Mouse (Mus musculus) gastrocnemius, adult 18-20 months (tissue): ENCODE measurements around the gene Rbm25. TPM values are rescaled to one million over a fixed set of nuclear protein-coding genes. Genes with fewer than 3 reads are reported as not detected.

Experiments
- DNase-seq: peaks from one replicate; pipeline ENCODE4 v3.0.0; 2021; ENCODE audit warnings: low spot score
- total RNA-seq, 2 experiments: library from RNA; stranded (reverse); gene quantifications; 2 replicates each; pipeline ENCODE4 v1.2.3; 2021

Rbm25 gene
- total RNA-seq, 2 experiments from 2014 or later = 35.9 to 40.6 TPM

DNA sequence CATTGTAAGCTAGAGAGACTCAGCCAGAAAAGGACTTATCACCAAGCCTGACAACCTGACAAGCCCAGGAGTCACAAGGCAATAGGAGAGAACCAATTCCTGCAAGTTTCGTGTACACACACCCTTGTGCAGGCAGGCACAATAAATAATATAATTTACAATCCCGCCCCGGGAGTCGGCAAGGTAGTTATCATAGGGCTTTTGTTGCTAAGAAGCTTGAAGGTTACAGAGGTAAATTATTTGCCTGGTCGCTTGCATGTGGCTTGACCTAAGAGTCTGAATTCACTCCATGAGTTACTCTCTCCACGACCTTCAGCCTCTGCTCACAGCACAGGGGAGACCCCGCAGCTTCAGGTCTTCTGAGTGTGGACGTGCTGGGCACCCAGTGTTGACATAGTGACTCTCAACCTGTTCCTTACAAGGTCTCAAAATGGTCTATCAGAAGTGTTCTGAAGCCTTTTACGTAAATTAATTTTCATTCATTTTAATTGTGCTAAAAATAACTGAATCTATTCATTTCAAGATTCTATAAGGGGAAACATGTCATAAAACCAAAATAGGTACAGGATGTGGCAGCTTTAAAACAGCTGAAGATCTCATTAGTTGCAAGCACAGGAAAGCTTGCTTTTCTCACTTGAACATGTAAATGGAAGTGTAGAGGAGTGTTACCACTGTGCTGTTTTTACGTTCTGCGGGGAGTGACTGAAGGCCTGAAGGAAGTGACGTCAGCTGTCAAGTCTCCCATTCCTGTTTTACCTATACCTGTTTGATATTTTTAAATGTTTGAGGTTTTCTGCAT is 95.7 kb downstream of the Rbm25 start:
- no peak for DNase-seq

DNA sequence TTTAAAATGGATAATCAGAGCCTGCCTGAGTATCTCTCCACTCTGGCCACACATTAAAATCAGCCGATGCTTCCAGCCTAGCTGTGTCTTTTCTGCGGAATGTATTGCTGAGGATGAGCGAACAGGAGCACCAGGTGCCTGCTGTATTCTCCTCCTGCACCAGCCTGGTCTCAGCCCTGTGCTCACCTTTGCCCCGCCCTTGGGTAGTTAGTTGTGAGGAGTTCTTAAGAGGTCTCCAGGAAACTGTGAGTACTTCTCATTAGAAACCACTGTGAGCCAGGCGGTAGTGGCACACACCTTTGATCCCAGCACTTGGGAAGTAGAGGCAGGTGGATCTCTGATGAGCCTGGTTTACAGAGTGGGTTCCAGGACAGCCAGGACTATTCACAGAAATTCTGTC is 101.2 kb downstream of the Rbm25 start:
- no peak for DNase-seq

Other genes with a start within 250 kb of the Rbm25 start
- gene Dpf3, start 143.5 kb upstream of the Rbm25 start, total RNA-seq = 10 to 100 TPM; 21.7 to 23.7 TPM
- gene Dcaf4, start 110.8 kb upstream of the Rbm25 start, total RNA-seq = 10 to 100 TPM; 19.6 to 21.2 TPM
- gene Zfyve1, start 34.0 kb upstream of the Rbm25 start, total RNA-seq = 10 to 100 TPM; 20.0 to 23.8 TPM
- gene Psen1, start 56.9 kb downstream of the Rbm25 start, total RNA-seq = 10 to 100 TPM; 25.1 to 31.5 TPM
- under 1 TPM; 0.57 to 0.83 TPM for gene Papln, start 132.4 kb downstream of the Rbm25 start, total RNA-seq